Mouse (Mus musculus) testis, adult 2 months (tissue): ENCODE measurements at regions not wholly inside any gene's neighbourhood (a gene's known extent, or its start where the extent isn't known, plus 50 kb on each side); places are given as distances from the start of the nearest gene placed in this dataset.

Experiments
- H3K27ac ChIP-seq: fragments of 200-500 bp; 2 replicates; pipeline ENCODE4 v1.5.1; 2012; ENCODE audit warnings: low read depth, low read length; ENCODE audit not compliant: control insufficient read depth, insufficient read depth
- H3K27me3 ChIP-seq: fragments of 200-500 bp; 2 replicates; pipeline ENCODE4 v1.6.1; 2012; ENCODE audit warnings: mild to moderate bottlenecking, low read length, moderate library complexity; ENCODE audit not compliant: control insufficient read depth, insufficient read depth
- H3K36me3 ChIP-seq: fragments of 200-500 bp; 2 replicates; pipeline ENCODE4 v1.6.1; 2012; ENCODE audit warnings: mild to moderate bottlenecking, low read length; ENCODE audit not compliant: control insufficient read depth, insufficient read depth
- H3K4me1 ChIP-seq: fragments of 200-500 bp; 2 replicates; pipeline ENCODE4 v1.6.1; 2012; ENCODE audit warnings: low read length; ENCODE audit not compliant: control insufficient read depth, insufficient read depth
- H3K4me3 ChIP-seq: fragments of 200-500 bp; 2 replicates; pipeline ENCODE4 v1.5.1; 2012; ENCODE audit warnings: low read depth, mild to moderate bottlenecking, low read length, moderate library complexity, mixed read lengths; ENCODE audit not compliant: control insufficient read depth
- CTCF ChIP-seq: fragments of 200-500 bp; IDR thresholded peaks from 2 replicates; pipeline ENCODE4 v1.5.1; 2012; ENCODE audit warnings: low read depth, mild to moderate bottlenecking, inconsistent platforms, low read length, moderate library complexity; ENCODE audit not compliant: control insufficient read depth, insufficient read depth, insufficient replicate concordance
- POLR2A ChIP-seq: fragments of 200-500 bp; IDR thresholded peaks from 2 replicates; pipeline ENCODE4 v1.6.1; 2012; ENCODE audit warnings: low read depth, mild to moderate bottlenecking, inconsistent platforms, low read length, moderate library complexity; ENCODE audit not compliant: control insufficient read depth

DNA sequence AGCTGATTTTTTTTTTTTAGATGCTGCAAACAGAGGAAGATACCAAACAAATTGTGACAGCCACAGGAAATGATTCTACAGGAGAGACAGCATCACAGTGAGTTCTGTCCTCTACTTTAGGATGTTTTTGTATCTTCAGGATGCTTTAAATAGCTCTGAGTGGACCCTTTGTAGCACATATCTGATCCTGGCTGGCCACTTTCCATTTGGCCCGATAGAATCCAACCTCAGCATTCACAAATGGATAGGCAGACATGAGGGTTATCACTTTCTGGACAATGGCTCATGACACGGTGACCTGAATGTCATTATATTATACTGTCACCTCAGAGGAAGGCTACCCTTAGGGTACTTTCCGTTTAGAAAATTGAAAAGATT is 379.3 kb downstream of the Gm10295 start:
- TF ChIP-seq CTCF = no peak
- no peak for TF ChIP-seq POLR2A
- Histone ChIP-seq H3K4me3 (no peak overlapping the region), H3K27ac (no peak overlapping the region), H3K4me1 (no peaks in the 10 kb centered on the region), H3K36me3 (no peaks in the 10 kb centered on the region), H3K27me3 (no peaks in the 10 kb centered on the region)

DNA sequence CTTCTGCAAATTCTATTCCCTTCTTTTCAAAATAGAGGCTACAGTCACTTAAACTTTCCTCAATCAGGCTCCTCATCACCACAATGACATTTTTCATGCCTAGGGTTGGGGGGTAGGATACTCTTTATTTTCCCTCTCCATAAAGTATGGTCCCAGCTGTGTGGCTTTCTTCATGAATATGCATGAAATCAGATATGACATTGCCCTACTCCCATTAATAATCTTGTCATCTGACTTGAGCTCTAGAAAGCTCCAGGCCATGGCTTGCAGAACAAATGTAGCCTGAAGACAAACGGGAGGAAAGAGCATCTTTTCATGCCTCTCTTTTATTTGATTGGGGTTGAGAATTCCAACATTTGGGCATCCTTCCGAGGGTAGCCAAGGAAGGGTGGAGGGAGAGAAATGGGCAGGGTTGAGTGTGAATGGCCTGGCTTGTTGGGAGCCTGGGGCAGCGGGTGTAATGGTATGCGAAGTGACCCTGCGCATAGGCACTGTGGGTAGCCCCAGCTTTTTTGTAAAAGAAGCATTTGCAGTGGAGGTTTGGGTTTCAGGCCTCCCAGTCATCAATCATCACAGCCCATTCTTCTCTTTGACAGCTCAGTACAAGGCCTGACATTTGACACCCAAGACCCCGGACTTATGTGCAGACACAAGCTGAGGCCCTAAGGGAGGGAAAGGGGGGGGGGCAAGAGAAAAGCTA is 379.8 kb downstream of the Gm10295 start:
- H3K4me1 ChIP-seq = no peaks in the 10 kb centered on the region
- no peak overlapping the region for H3K4me3 ChIP-seq
- H3K36me3 ChIP-seq = no peaks in the 10 kb centered on the region
- TF ChIP-seq POLR2A = no peak
- H3K27me3 ChIP-seq = no peaks in the 10 kb centered on the region
- H3K27ac ChIP-seq = no peak overlapping the region

DNA sequence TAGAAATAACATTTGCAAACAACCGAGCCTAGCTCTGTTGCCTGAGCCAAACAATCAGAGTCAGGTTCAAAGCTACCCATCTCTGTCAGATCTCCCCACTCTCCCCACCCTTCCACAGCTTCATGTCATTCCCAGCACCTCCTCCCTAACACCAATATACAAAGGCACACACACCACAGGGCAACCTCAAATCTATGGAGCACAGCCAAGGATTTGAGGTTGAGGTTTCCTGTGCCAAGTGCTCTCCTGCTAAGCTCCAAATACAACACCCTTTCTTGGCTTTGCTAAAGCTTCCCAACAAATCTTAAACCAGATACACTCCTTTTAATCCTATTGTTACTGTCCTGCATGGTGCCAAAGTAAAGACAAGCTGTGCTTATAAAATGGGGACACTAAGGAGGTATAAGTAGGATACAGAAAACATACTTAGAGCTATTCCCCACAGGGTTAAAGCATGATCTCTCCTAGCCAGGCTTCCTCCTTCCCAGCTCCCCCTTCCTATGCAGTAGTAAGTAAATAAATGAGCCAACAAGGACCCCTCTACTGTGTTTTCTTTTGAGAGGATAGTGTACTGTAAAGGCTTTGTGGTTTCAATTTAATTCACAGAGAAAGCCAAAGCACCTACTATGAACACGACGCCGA is 398.8 kb downstream of the Gm10295 start:
- H3K27ac ChIP-seq = no peak overlapping the region
- TF ChIP-seq POLR2A = no peak
- no peak for TF ChIP-seq CTCF
- no peaks in the 10 kb centered on the region for H3K36me3 ChIP-seq
- no peaks in the 10 kb centered on the region for H3K4me1 ChIP-seq
- H3K4me3 ChIP-seq = no peak overlapping the region
- H3K27me3 ChIP-seq = no peaks in the 10 kb centered on the region

DNA sequence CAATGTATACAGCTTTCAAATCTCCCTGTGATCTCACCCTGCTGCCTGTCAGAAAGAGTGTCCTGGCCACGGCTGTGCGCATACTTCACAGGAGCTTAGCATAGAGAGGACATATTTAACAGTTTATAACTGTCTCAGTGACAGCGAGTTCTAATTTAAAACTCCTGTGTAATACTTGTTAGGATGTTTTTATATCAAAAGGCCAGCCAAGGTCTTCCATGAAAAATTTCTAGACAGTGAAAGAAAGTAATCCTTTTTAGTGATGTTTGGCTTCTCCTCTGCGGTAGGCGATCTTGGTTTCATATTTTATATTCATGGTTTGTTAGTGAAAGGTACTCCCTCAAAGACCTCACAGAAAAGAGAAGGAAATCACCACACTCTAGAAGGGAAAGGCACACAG is 403.0 kb downstream of the Gm10295 start:
- no peak for TF ChIP-seq POLR2A
- no peak for TF ChIP-seq CTCF
- H3K4me3 ChIP-seq = no peak overlapping the region
- H3K27ac ChIP-seq = no peak overlapping the region
- H3K27me3 ChIP-seq = no peaks in the 10 kb centered on the region
- H3K4me1 ChIP-seq = no peaks in the 10 kb centered on the region
- no peaks in the 10 kb centered on the region for H3K36me3 ChIP-seq

DNA sequence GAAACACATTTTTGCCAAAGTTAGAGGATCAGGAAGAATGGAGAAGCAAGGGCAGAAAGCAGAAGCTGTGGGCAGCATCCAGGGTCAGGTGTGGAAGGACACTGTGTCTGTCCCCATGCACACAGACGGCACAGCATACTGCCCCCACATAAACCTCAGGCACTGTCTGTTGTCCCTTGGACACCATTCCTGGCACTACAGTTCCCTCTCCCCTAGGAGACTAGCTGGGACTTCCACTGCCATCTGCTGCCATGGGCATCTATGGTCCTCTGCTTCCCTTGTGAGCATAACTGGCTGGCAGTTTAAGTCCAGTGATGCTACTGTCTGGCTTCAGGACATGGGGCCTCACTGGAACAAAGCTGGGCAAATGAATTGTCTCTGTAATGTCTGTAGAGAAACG is 405.0 kb downstream of the Gm10295 start:
- Histone ChIP-seq H3K36me3 (no peaks in the 10 kb centered on the region), H3K4me1 (no peaks in the 10 kb centered on the region), H3K27me3 (no peaks in the 10 kb centered on the region), H3K27ac (no peak overlapping the region), H3K4me3 (no peak overlapping the region)
- TF ChIP-seq CTCF (no peak), POLR2A (no peak)

DNA sequence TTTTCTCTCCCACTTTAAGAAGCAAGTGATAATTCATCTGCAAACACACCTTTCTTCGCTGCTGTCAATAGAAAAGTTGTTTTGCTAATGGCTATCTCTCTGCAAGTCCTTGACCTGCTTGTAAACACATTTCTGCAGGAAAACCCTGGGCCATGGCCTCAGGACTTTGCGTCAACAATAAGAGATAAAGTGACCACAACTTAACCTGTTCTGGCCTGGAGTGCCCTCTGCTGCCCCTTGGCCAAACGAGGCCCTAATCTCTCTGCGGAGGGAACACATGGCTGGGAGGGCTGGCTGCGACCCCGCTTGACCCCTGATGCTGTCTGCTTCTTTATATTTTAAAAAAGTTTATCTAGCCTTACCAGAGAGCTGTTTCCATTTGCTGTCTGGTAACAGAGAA is 420.4 kb downstream of the Gm10295 start:
- H3K4me1 ChIP-seq = peaks cover 2% of the 10 kb centered on the region
- H3K4me3 ChIP-seq = no peak overlapping the region
- H3K27me3 ChIP-seq = no peaks in the 10 kb centered on the region
- TF ChIP-seq CTCF = 0 out of 2 replicates have a peak, but pooled peaks have one; percentile 3
- no peak for TF ChIP-seq POLR2A
- no peaks in the 10 kb centered on the region for H3K36me3 ChIP-seq
- no peak overlapping the region for H3K27ac ChIP-seq

DNA sequence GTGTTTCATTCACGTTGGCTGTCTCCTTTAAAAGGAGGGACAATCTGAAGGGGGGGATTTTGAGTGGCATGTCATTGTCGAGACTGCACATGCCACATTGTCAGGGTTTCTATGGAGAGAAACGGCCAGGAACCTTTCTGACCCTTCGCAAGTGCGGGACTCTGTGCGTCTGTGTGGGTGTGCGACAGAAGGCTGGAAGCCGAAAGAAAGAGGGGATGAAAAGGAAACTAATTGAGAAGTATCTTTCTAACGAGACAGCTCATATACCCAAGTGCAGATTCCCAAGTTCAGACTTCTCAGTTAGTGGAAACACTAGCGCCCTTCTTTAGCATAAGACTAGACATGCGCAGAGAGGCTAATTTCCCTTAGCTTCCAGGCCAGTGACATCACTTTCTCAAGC is 421.4 kb downstream of the Gm10295 start:
- no peaks in the 10 kb centered on the region for H3K36me3 ChIP-seq
- H3K4me1 ChIP-seq = peaks cover 2% of the 10 kb centered on the region
- H3K27me3 ChIP-seq = no peaks in the 10 kb centered on the region
- TF ChIP-seq POLR2A (no peak), CTCF (no peak)
- H3K27ac ChIP-seq = no peak overlapping the region
- H3K4me3 ChIP-seq = no peak overlapping the region

DNA sequence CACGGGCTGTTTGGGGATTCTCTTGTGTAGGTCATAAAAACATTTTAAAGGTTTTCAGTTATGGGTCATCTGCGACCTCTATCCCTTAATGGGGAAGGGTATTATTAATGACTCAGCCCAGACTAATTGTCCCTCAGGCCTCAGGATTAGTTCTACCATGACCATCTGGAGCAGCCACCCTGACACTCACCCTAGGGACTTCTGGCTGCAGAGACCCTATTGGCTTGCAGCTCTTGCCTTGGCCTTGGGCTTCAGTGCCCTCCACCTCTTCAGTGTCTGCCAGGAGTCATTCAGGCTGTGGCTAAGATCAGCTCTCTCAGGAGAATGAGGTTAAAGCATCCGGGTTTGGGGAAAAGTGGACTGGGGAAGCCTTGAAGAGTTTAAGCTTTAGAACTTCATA is 423.3 kb downstream of the Gm10295 start:
- Histone ChIP-seq H3K4me1 (peaks cover 2% of the 10 kb centered on the region), H3K27ac (no peak overlapping the region), H3K27me3 (no peaks in the 10 kb centered on the region), H3K4me3 (no peak overlapping the region), H3K36me3 (no peaks in the 10 kb centered on the region)
- TF ChIP-seq CTCF (no peak), POLR2A (no peak)
